15 mouse cellular contexts compared by ENCODE assay signal in the genomic region with DNA sequence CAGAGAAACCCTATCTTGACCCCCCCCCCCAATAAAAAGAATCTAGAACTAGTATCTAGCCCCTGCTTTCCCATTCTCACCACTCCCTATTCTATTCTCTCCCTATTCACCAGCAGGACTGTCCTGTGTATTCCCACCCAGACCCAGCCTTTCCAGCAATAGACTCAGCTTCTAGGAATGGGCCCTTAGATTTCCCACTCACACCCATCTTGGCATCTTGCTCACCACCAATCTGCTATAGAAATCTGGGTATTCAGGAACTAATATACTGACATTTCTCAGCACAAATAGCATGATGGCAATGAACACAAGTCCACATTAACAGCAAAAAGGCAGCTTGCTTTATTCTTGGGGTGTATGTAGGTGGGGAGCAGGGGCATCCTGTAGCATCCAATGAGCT.
"Had no signal": no experiment of that assay in that cellular context is flagged by ENCODE, and none has a peak within 500 bp of the region (broad histone marks: within the 10 kb centered on the region; RNA-seq: fewer than 3 reads in every experiment).

No protein-coding gene starts in this region.

- DNase-seq: right cerebral cortex, adult 18-20 months; right cerebral cortex, postnatal 14 days; right cerebral cortex, postnatal 25 days; right cerebral cortex, postnatal 4 days; spleen, adult 18-20 months; thymus, adult 18-20 months; thymus, adult 2 months; thymus, postnatal 14 days; thymus, postnatal 25 days; thymus, postnatal 36 days; thymus, postnatal 4 days had no signal

- H3K36me3 ChIP-seq: stomach, embryonic 15.5 days had no signal

- H3K4me3 ChIP-seq: neural tube, embryonic 13.5 days; neural tube, embryonic 15.5 days; stomach, embryonic 15.5 days had no signal

- H3K4me2 ChIP-seq: neural tube, embryonic 13.5 days; neural tube, embryonic 15.5 days; stomach, embryonic 15.5 days had no signal

- H3K9ac ChIP-seq: neural tube, embryonic 13.5 days; neural tube, embryonic 15.5 days; stomach, embryonic 15.5 days had no signal

- H3K27ac ChIP-seq: neural tube, embryonic 13.5 days; neural tube, embryonic 15.5 days; stomach, embryonic 15.5 days; stomach, postnatal 0 days had no signal

- H3K27me3 ChIP-seq: neural tube, embryonic 13.5 days; neural tube, embryonic 15.5 days; stomach, embryonic 15.5 days had no signal

- H3K9me3 ChIP-seq: neural tube, embryonic 13.5 days; neural tube, embryonic 15.5 days; stomach, embryonic 15.5 days had no signal
